Comparison of ENCODE assay signal across 8 mouse cellular contexts in the genomic region with DNA sequence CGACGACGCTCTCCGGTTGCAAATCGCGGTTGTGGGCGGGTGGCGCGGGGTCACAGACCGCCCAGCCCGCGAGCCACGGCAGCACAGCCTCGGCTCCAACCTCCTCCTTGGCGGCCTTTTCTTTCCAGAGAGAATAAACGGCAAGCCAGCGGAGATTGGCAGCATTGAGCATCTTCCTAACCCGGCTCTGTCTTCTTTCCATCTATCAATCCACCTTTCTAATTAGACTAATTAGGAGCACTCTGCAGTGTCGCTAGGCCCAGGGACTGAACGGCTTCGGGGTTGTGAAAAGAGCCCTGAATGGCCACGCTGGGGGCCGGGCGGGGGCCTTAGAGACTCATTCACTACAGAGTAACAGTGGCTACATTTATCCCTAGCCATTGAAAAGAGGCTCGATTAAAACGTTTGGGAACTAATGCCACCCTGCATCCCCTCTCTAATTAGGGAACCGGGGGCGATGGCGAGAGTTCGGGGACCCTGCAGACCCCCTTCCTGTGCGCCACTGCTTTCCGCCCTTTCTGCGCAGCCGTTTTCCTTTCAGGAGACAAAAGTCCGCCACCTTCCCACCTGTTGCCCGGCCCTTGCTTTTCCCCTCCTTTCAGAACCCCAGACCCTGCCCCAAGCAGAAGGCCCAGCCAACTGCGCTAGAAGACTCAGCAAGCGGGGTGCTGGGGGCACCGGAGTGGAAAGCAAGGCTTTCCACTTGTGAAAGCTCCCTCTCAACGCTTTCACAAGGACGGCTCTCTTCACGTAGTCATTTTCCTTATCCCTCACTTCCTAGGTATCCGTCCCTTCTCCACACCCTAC. TPM values are rescaled to one million over a fixed set of nuclear protein-coding genes. Genes with fewer than 3 reads are reported as not detected.
DNase-seq lines count a peak whose midpoint lies in the region; ATAC-seq and TF ChIP-seq lines count a peak whose summit lies in the region.

No protein-coding gene starts in this region.

- peak overlapping the region; percentile 47 for H3K4me2 ChIP-seq in heart, embryonic 15.5 days
- peak overlapping the region; percentile 45 for H3K4me2 ChIP-seq in hindbrain, embryonic 12.5 days (replicated peaks)
- H3K4me2 ChIP-seq in midbrain, embryonic 16.5 days (ENCODE audit: low read length) = peak overlapping the region; percentile 43

- TF ChIP-seq CTCF in brain, embryonic 14.5 days (IDR thresholded peaks at IDR 0.05; ENCODE audit: borderline replicate concordance, extremely low read depth, insufficient read depth, insufficient read length) = no peak

- intact Hi-C loops in heart, postnatal 14 days (cut with DNase I) = loop anchor here (5.0 kb wide), 1 partner anchor 136 kb away; no protein-coding TSS in a partner anchor

- no peak for TF ChIP-seq POLR2A in brain, embryonic 14.5 days (IDR thresholded peaks at IDR 0.05; ENCODE audit: borderline replicate concordance, extremely low read depth, insufficient read depth, insufficient read length, poor library complexity, severe bottlenecking)

- WGBS in heart, embryonic 15.5 days = 2% methylated on average over 43 of the region's 43 CpGs
- under 1% methylated on average over 43 of the region's 43 CpGs for WGBS in hindbrain, embryonic 12.5 days
- under 1% methylated on average over 43 of the region's 43 CpGs for WGBS in midbrain, embryonic 16.5 days

- H3K4me1 ChIP-seq in heart, embryonic 15.5 days (replicated peaks) = peaks cover 10% of the 10 kb centered on the region
- H3K4me1 ChIP-seq in hindbrain, embryonic 12.5 days = peaks cover 10% of the 10 kb centered on the region
- no peaks in the 10 kb centered on the region for H3K4me1 ChIP-seq in midbrain, embryonic 16.5 days (ENCODE audit: control insufficient read depth, insufficient read depth, low read length)

- peak overlapping the region; percentile 30 for H3K4me3 ChIP-seq in heart, embryonic 15.5 days
- peak overlapping the region; percentile 25 for H3K4me3 ChIP-seq in hindbrain, embryonic 12.5 days
- H3K4me3 ChIP-seq in midbrain, embryonic 16.5 days (ENCODE audit: low read depth, low read length) = no peak overlapping the region

- peaks cover 91% of the 10 kb centered on the region for H3K27me3 ChIP-seq in heart, embryonic 15.5 days
- H3K27me3 ChIP-seq in hindbrain, embryonic 12.5 days = peaks cover 92% of the 10 kb centered on the region
- H3K27me3 ChIP-seq in midbrain, embryonic 16.5 days (ENCODE audit: control insufficient read depth, insufficient read depth, low read depth, low read length) = peaks cover 61% of the 10 kb centered on the region

- no peak overlapping the region for H3K27ac ChIP-seq in heart, embryonic 15.5 days
- H3K27ac ChIP-seq in hindbrain, embryonic 12.5 days = no peak overlapping the region
- H3K27ac ChIP-seq in midbrain, embryonic 16.5 days (ENCODE audit: low read length) = no peak overlapping the region

- ATAC-seq in heart, embryonic 15.5 days (replicated peaks; ENCODE audit: insufficient number of reproducible peaks, insufficient read depth, low FRiP score, low read depth) = no peak
- ATAC-seq in hindbrain, embryonic 12.5 days (ENCODE audit: low FRiP score) = no peak
- no peak for ATAC-seq in midbrain, embryonic 16.5 days

- H3K36me3 ChIP-seq in heart, embryonic 15.5 days = no peaks in the 10 kb centered on the region
- H3K36me3 ChIP-seq in hindbrain, embryonic 12.5 days = no peaks in the 10 kb centered on the region
- no peaks in the 10 kb centered on the region for H3K36me3 ChIP-seq in midbrain, embryonic 16.5 days (ENCODE audit: control insufficient read depth, insufficient read depth, low read length)

- no peak overlapping the region for H3K9ac ChIP-seq in heart, embryonic 15.5 days
- H3K9ac ChIP-seq in hindbrain, embryonic 12.5 days = no peak overlapping the region
- H3K9ac ChIP-seq in midbrain, embryonic 16.5 days (ENCODE audit: low read depth, low read length) = no peak overlapping the region

- no peak for DNase-seq in heart, postnatal 14 days
- peak; percentile 30 for DNase-seq in brain, embryonic 14.5 days (ENCODE audit: low read depth)
- DNase-seq in frontal cortex, postnatal 14 days (ENCODE audit: low spot score in 2 of 2) = no peak
- DNase-seq in right cerebral cortex, postnatal 10 days (ENCODE audit: low spot score in 2 of 2) = no peak
- DNase-seq in yolk sac, embryonic 10.5 days (ENCODE audit: low spot score) = no peak

- H3K9me3 ChIP-seq in heart, embryonic 15.5 days (replicated peaks) = no peaks in the 10 kb centered on the region
- H3K9me3 ChIP-seq in hindbrain, embryonic 12.5 days (replicated peaks) = no peaks in the 10 kb centered on the region
- no peaks in the 10 kb centered on the region for H3K9me3 ChIP-seq in midbrain, embryonic 16.5 days (replicated peaks; ENCODE audit: control insufficient read depth, low read length, poor library complexity, severe bottlenecking)

RNA-seq across cellular contexts. Expression of gene Foxd1, which starts 12.6 kb away (rescaled TPM):
- 0.05 TPM in 1 of 2 replicates, not detected in the other for polyA plus RNA-seq in heart, embryonic 15.5 days (2015; fragmentation: Nextera tagmentation; extraction: Ambion mirVana)
- under 1 TPM in 1 of 2 experiments, not detected in 1; 0.07 TPM for total RNA-seq in heart, postnatal 14 days (2021)
- polyA plus RNA-seq in brain, embryonic 14.5 days (2012; rRNA removed) = 2.5 and 3.2 TPM in 2 replicates
- polyA plus RNA-seq in hindbrain, embryonic 12.5 days (2016; fragmentation: Nextera tagmentation; extraction: Ambion mirVana) = 7.0 and 9.2 TPM in 2 replicates
- polyA plus RNA-seq in midbrain, embryonic 16.5 days (2015; fragmentation: Nextera tagmentation; extraction: Ambion mirVana) = 0.49 and 0.52 TPM in 2 replicates

RNA-seq across cellular contexts. Expression of gene Btf3, which starts 49.9 kb away (rescaled TPM):
- 353 and 399 TPM in 2 replicates for polyA plus RNA-seq in heart, embryonic 15.5 days (2015; fragmentation: Nextera tagmentation; extraction: Ambion mirVana)
- 100 to 1,000 TPM; 201 to 210 TPM for total RNA-seq in heart, postnatal 14 days (2021)
- polyA plus RNA-seq in brain, embryonic 14.5 days (2012; rRNA removed) = 459 and 601 TPM in 2 replicates
- polyA plus RNA-seq in hindbrain, embryonic 12.5 days (2016; fragmentation: Nextera tagmentation; extraction: Ambion mirVana) = 631 and 677 TPM in 2 replicates
- polyA plus RNA-seq in midbrain, embryonic 16.5 days (2015; fragmentation: Nextera tagmentation; extraction: Ambion mirVana) = 461 and 495 TPM in 2 replicates
